Mouse (Mus musculus) cerebellum, postnatal 25 days (tissue): ENCODE results near the gene Mast4.
A peak's percentile ranks its signal among the peaks of the same experiment; 100 is the strongest.

ENCODE experiments used
- DNase-seq, 2 experiments: peaks; one replicate each; pipeline ENCODE4 v3.0.0; 2021; ENCODE audit warnings: mixed read lengths in 2 of 2

Gene Mast4

DNA sequence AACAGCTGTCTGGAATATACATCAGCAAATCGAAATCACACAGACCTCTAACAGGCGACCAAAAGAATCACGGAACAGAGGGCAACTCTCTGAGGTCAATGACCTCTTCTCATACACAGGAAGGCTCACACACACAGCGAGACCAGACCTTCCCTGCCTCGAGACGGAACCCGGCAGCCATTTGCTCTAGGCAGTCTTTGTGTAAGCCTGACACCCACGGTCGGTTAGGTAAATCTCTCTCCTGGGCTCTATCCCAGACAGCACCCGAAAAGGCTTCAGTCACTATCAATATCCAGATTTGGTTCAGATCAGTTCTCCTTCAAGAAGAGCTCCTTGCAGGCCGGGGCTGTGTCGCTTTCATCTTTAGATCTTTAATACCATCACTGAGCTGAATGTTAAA lies 421.4 kb downstream of the Mast4 start:
- no peak for DNase-seq

DNA sequence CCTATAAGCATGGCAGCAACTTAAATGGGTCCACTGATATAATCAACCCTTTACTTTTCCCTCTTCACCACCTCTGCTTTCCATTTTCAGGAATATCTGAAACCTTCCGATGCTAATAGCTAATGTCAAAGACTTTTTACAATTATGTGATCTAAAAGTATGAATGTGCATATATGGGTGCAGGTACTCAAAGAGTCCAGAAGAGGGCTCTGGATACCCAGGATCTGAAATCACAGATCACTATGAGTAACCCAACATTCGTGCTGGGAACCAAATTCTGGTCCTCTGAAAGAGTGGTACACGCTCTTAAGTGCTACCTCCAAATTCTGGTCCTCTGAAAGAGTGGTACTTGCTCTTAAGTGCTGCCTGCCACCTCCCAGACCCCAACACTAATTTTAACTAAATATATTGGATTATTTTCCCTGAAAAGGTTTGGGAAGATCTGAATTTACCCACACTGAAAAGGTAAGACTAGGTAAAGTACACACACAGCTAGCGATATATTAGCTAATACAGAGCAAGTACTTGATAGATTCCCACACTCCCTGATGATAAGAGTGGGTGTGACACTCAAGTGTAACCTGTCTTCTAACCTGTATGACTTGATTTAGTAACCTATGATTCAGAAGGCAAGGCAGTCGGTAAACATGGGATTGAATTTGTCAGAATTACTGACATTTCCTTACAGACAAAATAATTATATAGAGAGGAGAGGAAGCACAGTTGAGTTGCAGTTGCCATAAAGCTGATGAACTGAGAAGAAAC lies 424.5 kb downstream of the Mast4 start:
- DNase-seq, result no peak

DNA sequence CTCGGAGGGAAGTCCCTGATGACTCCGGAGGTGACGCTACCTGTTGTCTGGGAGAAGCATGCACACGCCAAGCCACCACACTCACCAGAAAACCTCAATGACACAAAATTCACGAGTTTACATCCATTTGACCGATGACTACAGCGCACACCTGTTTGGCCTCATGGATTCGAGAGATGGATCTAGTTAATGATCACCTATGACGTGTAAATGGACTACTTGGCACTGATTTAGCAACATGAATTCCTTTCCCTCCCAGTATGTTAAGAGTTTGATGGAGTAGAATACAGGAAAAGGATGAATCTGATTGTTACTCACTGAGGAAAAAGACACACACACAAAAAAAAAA lies 427.7 kb downstream of the Mast4 start:
- DNase-seq, result no peak

DNA sequence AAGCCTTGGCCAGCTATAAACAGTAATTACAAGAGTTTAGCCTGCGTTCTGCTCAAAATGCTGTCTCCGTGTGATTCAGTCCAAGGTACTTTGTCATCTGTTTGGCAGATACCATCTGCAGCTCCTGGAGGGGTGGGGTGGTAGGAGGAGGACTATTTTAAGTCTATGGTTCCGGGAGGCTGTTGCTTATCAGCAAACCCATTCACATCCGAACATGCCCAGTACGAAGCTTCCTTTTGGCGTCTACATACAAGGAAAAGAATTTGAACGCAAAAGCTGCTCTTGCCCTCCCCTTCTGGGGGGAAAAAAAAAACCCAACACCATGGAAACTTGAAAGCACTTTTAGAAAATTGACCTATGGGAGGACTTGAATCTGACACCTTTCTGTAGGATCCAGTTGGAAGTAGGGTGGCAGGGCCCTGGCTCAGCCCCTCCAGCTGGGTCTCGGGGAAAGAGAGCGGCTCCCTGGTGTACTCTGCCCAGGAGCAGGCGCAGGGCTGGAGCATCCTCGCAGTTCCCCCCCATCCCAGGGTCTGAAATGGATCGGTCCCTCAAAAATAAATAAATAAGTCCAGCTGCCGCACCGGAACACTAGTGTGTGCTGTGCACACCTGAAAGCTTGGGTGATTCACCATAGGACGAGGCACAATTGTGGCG lies 428.2 kb downstream of the Mast4 start:
- DNase-seq, result peak; percentile 76 to 78

DNA sequence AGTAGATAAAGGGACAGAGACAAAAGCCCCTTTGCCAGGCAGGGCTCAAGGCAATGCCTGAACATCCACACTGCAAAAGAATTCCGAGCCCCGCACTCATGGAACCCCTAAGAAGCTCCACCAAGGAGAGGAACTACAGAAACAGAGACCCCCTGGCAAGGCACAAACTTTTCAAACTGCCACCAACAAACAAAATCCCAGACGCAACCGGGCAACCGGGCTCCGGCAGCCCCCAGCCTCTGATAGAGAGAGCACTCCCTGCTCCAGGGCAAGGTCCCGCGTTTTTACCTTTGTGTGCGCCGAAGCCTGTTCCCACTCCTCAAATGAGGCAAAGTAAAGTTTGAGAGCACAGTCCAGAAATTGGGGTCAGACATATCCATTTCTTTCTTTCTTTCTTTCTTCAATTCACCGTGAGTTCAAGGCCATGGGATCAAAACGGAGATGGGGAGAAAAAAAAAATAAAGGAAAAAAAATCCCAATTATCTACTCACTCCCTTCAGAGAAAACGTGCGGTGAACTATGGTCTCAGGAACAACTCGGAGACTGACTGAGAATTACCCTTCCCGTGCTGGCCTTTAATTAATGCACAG lies 428.8 kb downstream of the Mast4 start:
- peak; percentile 12 to 13 for DNase-seq

DNA sequence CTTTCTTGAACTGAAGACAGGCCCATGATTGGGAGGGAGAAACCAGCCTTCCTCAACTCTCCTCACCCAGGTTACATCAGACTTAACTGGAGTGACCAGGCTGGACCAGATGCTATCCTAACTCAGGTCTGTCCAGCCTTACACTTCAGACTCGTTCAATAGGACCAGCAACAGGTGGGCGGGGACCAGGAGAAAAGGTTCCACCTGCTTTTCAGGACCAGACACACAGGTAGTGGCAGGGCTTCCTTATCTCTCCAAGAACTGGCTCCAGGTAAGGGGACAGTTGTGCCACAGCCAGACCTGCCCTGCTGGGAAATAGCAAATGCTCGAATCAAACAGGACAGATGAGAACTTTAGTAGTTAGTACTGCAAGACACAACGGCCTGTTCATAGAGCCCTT lies 430.6 kb downstream of the Mast4 start:
- peak in 1 of 2 experiments; percentile 20 for DNase-seq

DNA sequence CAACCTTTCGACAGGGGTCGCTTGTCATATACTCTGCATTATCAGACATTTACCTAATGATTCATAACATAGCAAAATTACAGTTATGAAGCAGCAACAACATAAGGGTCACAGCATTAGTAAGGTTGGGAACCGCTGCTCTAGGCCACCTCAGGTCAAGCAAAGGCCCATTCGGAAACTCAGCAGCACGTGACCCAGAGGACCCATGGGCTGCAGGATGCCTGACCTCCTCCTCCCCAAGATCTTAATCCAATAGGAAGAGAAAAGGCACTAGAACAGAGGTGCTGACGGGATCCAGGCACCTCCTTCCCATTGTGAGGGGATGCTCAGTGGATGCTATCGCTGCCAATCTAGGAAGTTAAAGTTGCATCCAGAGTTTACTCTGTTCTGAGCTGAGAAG lies 432.2 kb downstream of the Mast4 start:
- no peak for DNase-seq

DNA sequence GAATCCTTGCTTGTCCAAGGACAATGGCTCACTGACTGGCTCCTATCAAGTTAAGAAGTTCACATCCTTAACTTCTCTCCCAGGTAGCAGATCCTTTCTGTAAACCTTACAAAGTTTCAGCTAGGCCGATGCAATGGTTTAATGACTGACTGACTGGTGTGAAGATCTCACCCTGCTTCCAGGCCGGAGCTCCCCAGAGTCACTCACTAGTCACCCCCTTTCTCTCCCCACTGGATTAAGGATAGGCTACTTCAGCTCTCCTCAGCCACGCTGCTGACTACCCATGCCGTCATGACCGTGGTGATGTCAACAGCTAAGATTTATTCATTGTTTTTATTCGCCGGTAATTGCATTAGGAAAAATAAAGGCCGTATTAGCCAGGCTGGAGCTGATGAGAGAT lies 433.8 kb downstream of the Mast4 start:
- DNase-seq, result no peak

DNA sequence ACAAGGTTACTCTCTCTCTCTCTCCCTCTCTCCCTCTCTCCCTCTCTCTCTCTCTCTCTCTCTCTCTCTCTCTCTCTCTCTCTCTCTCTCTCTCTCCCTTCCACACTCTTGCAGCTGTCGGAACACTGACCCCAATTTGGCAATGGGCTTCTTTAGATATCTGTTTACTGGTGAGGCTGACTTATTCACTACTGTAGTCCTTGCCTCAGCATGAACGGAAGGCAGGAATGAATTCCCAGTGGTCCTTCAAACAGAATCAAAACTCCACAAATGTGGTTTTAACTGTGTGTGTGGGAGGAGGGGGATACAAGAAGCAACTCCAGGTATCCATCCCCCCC lies 434.2 kb downstream of the Mast4 start:
- no peak for DNase-seq

DNA sequence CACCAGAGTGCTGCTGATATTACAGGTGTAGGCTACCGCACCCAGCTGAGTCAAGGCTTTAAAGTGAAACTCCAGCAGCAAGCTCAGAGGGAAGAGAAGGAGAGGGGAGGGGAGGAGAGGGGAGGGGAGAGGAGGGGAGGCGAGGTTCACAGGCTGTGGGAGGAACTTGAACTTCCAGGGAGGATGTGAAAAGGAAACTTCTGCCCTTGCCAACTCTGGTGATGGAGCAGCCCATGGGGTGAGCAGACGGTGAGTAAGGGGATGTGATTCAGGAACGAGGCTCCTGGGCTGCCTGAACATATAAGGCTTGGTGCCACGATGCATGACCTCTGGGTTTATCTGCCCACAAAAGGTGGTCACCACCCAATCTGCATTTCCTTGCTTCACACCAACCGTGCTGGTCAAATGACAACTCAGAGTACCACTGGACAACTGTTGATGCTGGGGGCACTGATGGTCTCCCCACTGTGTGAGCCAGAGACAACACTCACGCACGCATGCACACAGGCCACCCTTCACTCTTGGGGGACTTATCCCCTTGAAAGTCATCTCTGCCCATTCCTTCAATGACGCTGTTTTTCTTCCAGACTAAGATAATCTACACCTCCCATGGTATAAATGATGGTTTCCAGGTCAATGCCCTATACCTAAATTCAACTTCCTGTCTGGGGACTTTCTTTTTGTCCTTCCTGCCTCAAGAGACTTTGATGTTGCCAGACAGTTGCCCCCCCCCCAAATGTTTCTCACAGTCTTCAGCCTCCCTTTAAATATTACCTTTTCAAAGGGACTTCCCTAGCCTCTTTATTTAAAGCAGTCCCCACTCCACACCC lies 434.8 kb downstream of the Mast4 start:
- no peak for DNase-seq

DNA sequence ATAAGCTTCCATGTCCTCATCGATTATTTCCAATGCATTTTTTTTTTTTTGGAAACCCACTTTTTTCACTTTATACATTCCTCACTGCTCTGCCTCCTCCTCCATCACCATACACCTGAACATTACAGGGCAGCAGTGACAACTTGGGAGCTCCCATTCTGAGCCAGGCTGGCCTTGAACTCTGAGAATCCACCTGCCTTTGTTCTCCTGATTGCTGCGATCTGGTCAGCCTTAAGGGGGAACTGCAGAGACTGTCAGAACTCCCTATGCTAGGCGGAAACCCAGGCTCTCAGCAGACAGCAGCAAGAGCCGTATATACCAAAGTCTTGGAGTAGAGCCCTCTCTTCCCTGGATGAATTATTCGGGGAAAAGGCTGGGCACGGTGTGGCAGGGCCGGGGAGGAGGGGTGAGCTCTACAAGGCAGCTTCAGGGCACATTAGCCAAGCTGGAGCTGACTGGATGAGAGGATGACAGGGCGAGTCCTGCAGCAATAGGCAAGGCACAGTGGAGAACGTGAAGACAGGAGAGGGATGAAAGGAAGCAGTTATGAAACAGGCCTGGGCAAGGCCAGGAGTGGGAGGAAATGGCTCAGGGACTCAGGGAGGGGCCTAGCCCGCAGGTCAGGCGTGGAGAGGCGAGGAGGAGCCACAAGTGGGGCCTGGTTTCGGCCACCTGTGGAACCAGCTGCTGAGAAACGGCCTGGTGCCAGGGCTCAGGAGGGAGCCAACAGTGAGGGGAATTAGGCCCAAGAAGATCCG lies 435.7 kb downstream of the Mast4 start:
- no peak for DNase-seq

DNA sequence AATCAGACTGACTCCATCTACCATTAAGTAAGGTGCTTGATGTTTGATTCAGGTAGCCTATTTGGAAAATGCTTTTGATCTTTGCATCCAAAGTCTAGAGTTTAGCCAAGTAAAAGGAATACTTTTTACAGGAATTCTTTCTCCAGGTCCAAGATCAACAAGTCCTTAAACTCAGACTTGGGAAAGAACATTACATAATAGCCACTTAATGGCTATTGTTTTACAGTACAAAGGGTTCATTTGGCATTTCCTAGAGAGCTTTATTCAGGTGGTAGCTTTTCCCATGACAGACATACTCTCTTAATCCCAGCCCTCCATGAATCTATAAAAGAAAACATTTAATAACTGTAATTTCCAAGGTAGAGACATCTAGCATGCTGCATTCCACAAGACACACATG lies 438.0 kb downstream of the Mast4 start:
- no peak for DNase-seq

DNA sequence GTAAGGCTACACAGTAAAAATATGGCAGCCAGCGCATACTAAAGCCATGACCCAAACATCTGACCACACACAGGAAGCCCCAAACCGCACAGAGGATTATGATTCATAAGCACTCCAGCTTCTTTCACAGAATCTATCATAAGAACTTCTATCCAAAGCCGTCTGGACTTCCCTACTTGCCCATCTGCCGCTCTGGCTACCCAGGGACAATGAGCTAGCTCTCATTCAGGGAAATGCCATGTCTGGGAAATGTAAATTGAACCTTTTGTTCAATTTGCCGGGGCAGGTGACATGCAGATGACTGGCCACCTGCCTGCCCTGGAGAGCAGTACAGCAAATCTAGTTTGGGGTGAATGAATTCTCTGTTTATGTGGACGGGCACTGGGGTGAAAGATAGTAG lies 438.4 kb downstream of the Mast4 start:
- DNase-seq, result no peak

DNA sequence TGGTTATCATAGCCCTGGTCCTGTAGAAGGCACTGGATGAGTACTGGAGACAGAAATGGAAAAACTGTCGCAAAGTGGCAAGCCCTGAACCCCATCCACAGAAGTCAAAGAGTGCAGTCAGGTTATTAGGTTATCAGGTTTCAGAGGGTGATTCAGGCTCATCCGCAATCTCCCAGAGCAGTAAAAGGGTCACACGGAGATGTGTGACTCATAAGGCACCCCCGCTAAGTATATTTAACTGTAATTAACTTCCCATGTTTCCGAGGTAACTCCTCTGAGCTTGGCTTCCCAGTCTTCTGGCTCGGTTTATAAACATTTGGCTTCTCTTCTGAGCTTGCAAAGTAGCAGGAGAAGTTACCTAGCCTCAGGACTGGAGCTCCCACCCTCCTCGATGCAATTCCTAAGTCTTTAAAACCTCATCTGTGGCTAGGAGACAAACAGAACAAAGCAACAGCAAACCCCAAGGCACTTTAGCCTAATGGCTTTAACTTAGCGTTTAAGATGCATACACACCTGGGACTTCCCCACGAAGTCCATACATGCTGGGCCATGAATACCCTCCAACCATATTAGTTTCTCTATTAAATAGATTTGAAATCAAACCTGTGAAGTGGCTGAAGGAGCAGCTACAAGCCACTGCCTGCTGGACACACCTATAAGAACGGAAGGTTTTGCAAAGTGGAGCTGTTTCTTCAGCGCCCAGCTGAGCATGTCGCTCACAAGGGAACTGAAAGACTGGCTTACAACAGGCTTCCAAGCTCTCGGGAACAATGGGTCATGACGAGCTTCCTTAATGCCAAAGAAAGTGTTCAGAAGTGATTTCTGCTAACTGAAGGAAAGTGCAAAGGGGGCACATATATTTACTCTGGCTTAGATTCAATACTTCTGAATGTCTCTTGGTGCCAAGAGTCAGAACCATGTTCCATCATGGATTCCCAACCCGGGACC lies 439.7 kb downstream of the Mast4 start:
- DNase-seq, result no peak

DNA sequence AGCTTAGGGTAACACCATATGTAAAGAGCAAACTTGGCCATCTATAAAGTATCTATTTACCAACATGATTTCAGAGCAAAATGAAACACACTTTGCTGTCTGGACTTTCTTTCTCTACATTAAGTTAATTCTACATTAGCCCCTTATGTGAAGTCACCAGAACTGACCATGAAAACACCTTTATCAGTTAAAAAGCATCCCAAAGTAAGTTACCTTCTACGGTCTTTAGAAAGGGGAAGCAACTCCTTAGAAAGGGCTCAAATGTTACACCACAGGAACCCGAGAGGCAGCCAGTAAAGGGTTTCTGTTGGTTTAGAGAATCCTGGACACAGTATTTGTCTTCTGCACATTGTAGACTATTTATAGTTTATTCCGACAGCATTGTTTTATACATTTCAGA lies 441.5 kb downstream of the Mast4 start:
- no peak for DNase-seq

DNA sequence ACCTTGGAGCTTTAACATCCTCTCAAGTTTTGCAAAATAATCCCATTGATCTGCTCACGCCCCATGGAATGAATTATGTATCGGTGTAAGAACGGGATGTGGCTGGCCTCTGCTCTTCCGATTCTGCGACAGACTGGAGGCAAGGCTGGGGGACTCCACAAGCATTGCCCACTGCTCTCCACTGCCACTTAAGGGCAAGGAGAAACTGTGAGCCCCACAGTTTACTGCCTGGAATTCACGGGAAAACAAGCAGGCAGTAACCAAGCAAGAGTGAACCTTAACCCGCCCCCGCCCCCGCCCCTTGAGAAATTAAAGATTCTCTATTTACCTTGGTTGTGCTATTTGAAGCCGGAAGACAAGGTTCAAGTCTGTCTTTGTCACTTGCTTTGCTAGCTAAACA lies 444.3 kb downstream of the Mast4 start:
- no peak for DNase-seq

DNA sequence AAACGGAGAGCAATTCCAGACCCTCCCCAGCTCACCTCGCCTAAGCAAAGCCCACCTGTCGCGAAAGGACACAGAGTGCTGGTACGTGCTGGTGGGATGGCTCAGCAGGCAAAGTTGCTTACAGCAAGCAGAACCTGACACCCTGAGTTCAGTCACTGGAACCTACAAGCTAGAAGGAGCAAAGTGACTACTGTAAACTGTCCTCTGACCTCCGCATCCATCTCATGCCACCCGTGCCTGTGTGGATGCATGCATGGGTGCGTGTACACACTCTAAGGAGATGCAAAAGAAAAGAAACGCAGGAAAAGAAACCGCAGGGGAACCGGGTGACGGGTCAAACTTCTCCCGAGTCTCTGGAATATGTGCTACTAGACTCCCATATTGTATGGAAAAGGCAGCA lies 444.8 kb downstream of the Mast4 start:
- DNase-seq, result no peak

DNA sequence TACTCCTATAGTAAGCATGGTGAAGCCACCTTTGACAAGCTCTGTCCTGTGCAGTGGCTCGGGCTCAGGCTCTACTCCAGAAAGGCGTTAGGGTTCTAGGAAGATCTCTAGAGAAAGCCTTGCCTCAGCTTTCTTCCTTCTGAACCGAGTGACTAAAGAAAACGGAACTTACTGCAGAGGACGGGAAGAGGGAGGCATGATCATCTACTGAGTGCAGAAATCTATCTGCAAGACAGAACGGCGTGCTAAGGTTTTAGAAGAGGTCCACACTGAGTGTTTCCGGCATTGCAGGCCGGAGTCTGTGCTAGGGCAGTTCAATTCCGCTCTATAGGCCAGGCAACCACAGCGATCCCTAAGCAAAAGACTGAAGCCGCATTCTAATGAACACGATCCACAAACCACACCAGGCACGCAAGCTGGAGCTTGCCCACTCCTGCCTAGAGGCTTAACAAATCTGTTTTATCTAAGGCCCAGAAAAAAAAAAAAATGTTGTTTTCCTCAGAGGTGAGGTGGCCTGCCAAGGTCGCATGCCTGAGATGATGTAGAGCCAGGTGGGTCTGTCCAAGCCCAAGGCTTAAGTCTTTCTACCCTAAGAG lies 445.3 kb downstream of the Mast4 start:
- DNase-seq, result no peak

DNA sequence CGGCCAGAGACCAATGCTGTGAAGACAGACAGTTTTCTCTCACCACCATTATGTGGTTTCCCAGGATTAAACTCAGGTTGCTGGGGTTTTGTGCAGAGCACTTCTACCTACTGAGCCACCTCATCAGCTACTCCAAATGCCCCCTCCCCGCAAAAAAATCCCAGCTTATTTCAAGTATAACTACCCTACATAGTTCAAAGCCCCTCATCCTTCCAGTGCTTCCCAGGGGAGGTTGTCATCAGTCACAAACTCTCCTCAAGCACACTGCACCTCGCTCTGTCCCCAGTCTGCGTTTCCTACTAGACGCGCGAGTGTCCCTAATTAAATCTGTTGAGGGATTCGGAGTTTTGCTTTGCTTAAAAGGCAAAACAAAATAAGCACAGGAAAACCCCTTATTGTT lies 446.1 kb downstream of the Mast4 start:
- no peak for DNase-seq

DNA sequence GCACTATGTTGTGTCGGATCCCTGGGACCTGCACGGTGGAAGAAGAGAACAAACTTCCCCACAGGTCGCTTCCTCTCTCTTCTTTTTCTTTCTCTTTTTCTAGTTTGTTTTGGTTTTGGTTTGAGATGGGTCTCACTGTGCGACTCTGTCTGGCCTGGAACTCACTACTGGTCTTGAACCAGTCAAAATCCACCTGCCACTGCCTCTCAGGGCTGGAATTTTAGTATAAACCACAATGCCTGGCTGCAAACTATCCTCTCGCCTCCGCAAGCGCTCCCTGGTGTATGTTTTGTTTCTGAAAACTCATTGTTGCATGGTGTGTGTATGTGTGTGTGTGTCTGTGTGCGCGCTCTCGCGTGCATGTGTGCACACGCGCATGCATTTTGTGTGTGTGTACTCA lies 446.8 kb downstream of the Mast4 start:
- DNase-seq, result no peak

DNA sequence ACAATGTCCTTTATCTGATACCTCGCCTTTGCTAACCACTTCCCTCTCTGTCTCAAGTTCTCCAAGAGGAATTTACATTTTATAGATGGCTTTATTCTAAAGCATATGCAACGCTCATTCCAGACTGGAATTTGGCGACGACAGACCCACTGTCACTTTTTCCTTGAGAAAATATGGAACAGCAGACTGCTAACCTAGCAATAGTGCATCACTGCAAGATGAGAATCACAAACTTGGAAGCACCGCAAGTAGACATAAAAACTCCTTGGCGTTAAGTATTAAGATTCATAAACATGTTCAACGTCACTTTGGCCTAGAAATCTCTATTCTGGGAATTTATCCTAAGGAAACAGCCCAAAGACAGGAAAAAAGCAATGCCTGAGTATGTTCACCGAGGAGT lies 447.5 kb downstream of the Mast4 start:
- no peak for DNase-seq
